Mouse (Mus musculus) right cerebral cortex, postnatal 4 days (tissue): ENCODE measurements around the gene Herc1.

Experiments used
- DNase-seq: peaks from one replicate; pipeline ENCODE4 v3.0.0-alpha.2; 2022

The Herc1 gene

GRCm38 (mm10) chr9:66349860-66350787 is at the start of gene Herc1:
Gene Herc1 (plus strand): TSS chr9:66350450.
- DNase-seq = peak; percentile 93

- DNase-seq = no peak
Observed at GRCm38 (mm10) chr9:66304320-66305090, 45.7 kb upstream of the Herc1 start.

DNA sequence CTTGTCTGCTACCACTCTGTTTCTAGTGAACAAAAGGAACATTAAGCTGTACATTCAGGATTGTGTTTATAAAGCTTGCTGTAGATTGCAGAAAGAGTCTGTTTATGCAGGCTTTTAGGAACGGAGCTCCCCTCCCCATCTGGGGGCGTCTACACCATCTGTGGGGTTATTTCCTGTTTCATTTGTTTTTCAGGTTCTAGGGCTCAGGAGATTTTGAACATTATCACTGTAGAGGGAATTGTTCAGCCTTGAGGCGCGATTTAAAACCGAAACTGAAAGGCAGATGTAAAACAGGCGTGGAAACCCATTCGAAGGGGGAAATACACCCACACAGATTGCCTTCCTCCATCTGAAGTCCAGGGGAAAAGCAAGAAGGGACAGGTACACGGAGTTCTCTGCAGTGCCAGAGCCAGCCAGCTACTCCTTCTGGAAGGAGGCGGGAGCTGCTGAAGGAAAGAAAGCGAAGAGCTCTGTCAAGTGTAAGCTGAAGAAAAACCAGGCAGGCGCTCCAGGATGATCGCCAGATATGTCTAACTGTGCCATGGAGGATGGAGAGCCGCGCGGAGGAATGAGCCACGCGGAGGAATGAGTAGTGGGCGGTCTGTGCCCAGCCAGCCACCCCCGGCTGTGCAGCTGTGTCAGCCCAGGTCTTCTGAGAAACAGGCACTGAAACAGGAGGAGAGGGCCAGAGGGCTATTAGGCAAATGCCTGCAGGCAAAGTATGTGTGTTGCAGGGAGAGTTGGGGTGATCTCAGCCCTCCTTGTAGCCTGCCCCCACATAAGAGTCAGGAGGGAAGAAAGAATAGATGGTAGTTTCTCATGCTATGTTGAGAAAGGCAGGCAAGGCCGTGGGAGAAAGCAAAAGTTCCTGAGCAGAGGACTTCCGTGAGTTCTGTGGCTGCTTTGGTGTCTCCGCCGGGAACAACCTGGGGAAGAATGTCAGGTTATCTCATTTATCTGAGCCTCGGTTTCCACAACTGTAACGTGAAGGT is 44.8 kb upstream of the Herc1 start:
- peak; percentile 46 for DNase-seq

DNA sequence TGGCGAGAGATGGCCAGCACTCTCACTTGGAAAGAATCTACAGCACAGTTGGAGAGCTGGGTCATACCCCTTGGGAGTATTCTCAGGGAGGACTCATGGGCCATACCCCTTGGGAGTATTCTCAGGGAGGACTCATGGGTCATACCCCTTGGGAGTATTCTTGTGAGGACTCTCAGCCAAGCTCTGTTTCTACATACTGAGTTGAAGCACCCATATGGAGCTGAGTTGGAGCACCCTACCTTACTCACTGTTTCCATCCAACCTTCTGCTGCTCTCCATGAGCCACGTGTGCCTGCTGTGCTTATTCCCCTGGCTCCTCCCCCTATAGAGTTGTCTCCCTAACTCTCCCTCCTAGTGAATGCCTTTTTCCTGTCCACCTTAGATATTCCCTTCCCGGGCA is 43.8 kb upstream of the Herc1 start:
- no peak for DNase-seq

- no peak for DNase-seq
Observed at GRCm38 (mm10) chr9:66307341-66307740, 42.9 kb upstream of the Herc1 start.

GRCm38 (mm10) chr9:66308741-66309140 is 41.5 kb upstream of the Herc1 start:
- no peak for DNase-seq

DNA sequence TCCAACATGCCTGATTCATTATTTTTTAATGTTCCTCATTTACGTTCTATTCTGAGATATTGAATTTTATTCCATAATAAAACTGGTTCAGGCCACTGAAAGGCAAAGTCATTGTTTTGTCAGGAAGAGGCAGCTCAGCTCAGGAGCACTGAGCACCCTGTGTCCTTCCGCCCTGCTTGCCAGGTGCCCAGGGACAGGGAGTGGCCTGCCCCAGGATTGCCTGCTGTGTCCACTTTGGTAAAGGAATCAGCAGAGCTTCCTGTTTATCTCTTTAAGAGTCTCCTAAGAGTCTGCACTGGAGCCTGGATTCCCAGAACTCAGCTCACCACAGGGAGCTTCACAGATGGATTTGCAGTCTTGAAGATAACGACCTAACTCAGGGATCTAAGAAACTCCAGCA is 38.8 kb upstream of the Herc1 start:
- no peak for DNase-seq

- no peak for DNase-seq
Observed at GRCm38 (mm10) chr9:66316603-66317002, 33.6 kb upstream of the Herc1 start.

- no peak for DNase-seq
Observed at GRCm38 (mm10) chr9:66322010-66322931, 28.0 kb upstream of the Herc1 start.

GRCm38 (mm10) chr9:66326879-66327278 is 23.4 kb upstream of the Herc1 start:
- no peak for DNase-seq

DNA sequence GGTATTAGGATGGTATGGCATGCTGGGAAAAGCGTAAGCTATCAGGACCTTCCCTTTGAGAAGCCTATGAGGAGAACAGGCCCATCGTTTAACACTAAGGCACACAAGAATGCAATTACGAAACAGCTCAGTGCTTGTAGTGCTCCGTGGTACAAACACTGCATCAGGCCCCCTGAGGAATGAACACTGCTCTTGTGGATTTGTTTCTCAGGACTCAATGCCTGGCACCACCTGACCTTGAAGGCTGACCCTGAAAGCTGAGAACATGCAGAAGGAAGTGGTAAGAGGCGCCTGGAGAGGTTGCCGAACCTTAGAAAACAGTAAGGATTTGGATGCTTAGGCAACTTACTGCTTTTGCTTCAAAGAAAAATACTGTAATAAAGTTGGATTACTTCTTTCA is 20.8 kb upstream of the Herc1 start:
- DNase-seq = no peak

DNA sequence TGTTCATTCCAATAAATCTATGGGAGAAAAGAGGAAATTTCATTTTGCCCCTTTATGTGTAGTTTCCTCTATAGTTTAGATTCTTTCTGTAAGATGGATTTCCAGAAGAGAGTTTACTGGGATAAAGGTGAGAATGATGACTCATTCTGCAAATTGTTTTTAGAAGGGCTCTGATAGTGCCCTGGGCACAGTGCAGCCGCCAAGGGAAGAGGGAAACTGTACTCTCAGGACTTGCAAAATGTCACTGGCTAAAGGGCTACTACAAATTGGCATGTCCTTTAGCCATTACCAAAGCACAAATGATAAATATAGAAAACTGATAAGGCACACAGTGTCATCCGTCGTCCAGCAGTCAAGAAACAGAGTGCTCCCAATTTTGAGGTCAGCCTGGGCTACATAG is 19.8 kb upstream of the Herc1 start:
- DNase-seq = no peak

GRCm38 (mm10) chr9:66331548-66331947 is 18.7 kb upstream of the Herc1 start:
- DNase-seq = no peak

DNA sequence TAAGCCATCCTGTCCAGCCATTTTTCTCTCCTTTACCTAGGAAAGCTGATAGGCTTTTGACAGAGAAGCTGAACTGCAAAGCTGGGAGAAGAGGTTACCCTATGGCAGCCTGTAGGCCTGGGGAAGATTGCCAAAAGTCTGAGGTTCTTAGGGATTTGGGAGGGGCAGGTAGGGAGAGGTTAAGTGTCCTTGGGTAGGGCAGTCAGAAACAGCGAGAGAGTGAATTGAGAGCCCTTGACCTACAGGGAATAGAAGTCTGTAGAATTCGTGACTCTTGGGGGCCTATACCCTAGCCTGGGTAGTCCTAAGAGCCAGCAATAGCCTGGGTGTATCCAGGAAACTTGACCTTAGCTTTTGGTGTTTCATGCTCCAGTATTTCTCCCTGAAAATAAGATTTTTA is 17.9 kb upstream of the Herc1 start:
- DNase-seq = no peak

DNA sequence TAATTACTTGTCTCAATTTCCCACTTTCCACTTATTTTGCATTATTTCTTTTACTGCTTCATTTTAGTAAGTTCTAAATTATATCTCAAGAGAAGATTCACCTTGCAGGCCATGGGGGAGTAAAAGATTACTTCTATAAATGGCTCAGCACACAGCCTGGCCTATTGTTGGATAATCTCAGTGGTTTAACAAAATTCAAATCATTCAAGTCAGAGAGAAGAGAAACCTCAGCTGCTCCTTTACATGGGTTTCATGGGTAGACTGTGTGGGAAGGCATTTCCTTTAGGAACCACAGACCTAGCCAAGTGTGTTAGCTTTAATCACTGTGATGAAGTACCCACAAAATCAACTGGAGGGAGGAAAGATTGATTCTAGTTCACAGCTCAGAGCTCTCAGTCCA is 13.0 kb upstream of the Herc1 start:
- no peak for DNase-seq

DNA sequence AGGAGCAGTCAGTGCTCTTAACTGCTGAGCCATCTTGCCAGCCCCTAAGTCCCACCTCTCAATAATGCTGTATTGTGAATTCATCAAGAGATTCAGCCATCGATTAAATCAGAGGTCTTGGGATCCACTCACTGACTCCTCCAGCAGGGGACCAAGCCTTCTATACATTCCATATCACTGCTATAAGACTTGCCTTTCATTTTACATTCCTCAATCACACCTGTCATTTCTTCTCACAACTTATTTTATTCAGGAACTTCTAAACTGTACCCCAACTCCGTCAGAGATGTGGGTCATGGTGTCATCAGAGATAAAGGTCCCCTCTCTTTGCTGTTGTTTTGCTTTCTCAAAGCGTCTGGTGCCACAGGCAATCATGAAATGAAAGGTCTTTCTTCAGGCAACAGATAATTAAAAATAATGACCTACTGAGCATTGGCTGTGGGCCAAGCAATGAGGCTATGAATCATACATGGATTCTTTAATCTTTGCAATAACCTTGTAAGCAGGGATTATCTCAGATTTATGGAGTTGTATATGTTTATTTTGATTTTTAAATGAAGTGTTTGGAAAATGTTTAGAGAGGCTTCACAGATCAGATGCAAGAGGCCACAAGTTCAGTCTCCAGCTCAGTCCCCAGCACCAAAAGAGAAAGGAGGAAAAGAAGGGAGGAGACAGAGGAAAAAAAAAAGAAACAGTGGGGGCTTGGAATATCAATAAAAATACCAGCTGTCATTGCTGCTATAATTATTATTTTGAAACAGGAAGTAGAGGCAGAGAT is 12.1 kb upstream of the Herc1 start:
- DNase-seq = no peak

DNA sequence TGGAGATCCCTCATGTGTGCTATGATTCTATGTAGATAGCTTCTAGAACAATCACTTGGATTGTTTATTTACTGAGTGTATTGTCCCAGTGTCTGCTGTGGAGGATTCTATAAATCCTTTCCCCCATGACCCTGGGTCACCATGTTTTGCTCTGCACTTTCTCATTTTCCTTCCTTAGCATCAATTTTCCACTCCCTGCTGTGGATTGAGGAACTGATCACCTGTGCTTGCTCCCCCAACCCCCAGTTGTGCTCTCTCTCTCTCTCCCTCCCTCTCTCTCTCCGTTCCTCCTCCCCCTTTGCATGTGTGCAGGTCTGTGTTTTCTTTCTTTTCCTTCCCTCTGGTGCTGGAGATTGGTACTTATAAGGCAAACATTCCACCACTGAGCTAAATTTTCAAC is 10.5 kb upstream of the Herc1 start:
- no peak for DNase-seq

DNA sequence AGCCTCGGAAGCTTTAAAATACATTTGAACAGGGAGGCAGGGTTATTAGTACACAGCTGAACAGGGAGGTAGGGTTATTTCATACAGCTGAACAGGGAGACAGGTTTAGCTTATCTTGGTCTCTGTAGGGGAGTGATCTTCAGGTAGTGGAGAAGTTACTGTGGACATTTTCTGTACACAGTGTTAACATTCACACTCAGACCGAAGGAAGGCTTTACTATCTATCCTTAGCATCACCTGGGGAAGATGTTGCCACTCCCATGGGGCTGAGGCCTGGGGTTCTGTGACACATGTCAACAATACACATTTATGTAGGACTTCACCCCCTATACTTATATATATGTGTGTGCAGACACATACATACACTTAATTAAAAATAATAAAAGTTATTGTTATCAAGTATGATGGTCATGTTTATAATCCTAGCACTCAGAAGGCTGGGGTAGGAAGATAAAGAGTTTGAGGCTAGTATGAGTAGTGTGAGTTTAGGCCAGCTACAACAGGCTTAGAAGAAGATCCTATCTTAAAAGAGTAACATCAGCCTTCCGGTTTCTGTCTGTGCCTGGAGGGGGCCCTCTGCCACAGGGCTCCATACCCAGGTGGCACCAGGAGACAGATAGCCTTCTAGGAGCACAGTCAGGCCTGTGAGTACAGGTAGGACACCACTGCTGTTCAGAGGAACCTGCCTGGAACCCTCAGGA is 9.7 kb upstream of the Herc1 start:
- no peak for DNase-seq

- no peak for DNase-seq
Observed at GRCm38 (mm10) chr9:66347405-66348035, 2.7 kb upstream of the Herc1 start.
